Mouse (Mus musculus) ovary, adult 18-20 months (tissue): Measurements from ENCODE around the gene 1700061G19Rik.

ENCODE experiments used
- DNase-seq: peaks from one replicate; pipeline ENCODE4 v3.0.0; 2022; ENCODE audit warnings: low spot score, mixed read lengths

The 1700061G19Rik gene

GRCm38 (mm10) chr17:56874936-56875651 is at the start of gene 1700061G19Rik:
TSS of gene 1700061G19Rik (plus strand) at chr17:56875477.
- DNase-seq: no peak

- no peak for DNase-seq
Observed at GRCm38 (mm10) chr17:56826718-56827117, 48.6 kb upstream of the 1700061G19Rik start.

GRCm38 (mm10) chr17:56829171-56829570 is 46.1 kb upstream of the 1700061G19Rik start:
- no peak for DNase-seq

DNA sequence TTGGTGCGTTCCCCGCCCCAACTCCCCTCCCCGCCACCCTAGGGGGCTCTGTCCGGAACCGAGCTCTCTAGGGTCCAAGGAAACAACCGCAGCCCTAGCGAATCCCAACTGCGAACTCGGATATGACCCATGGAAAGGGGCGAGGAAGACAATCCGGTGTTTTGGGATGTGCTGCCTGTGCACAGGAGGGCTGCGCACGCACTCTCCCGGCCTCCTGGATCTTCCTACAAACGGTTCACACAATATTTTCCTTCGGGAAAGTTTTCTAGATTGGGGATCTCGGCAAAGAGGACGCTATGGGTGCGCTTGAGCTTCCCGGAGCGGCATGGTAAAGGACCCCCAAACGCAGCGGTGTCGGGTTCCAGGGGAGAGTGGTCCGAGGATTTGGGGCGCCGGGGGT is 45.5 kb upstream of the 1700061G19Rik start:
- DNase-seq: no peak

GRCm38 (mm10) chr17:56830411-56831110 is 44.7 kb upstream of the 1700061G19Rik start, which contains the start of gene Rfx2:
TSS of gene Rfx2 (minus strand) at chr17:56831013.
- no peak for DNase-seq

DNA sequence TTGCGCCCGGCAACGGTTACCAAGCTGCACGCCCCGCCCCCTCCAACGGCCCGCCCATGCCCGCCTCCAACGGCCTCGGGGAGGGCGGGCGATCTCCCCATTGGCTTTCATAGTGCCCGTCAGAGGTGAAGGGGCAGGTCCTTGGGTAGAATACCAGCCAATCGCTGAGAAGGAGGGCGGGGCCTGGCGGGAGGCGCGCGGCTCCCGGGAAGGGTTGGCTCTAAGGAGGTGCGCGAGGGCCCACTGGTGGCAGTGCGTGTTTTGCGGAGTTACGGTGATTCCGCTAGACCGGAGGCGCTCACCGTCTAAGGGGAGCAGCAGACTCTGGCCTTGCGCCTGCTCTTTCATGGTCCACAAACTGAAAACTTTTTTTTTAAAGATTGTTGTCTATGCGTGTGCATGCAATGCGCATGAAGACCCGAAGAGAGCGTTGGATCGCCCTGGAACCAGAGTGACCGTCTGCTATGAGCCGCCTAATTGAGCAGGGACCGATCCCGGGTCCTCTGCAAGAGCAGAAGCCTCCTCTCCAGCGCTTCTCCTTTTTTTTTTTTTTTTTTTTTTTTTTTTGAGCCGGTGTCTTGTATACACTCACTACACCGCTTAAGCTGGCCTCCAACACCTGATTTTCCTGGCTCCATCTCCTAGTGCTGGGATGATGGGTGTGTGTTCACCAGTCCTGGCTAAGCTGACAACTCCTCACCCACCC is 44.0 kb upstream of the 1700061G19Rik start:
- DNase-seq: peak; percentile 97

- no peak for DNase-seq
Observed at GRCm38 (mm10) chr17:56832918-56833317, 42.4 kb upstream of the 1700061G19Rik start.

- no peak for DNase-seq
Observed at GRCm38 (mm10) chr17:56833381-56833780, 41.9 kb upstream of the 1700061G19Rik start.

DNA sequence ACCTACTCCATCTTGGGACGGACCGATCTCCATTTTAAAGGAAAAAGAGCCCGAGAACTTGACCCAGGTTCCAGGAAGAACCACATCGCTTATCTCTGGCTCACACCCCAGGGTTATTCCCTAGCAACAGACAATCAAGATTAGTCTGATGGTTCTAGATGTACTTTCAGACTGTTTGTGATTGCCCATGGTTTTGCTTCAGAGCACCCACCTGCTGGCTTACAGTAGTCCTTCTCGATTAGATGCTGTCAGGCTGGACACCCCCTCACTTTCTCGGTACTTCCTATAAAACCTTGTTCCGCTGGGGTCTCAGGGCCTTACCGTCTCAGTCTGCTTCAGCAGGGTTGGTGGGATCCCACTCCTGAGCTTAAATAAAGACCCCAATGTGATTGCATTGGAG is 38.9 kb upstream of the 1700061G19Rik start:
- no peak for DNase-seq

GRCm38 (mm10) chr17:56840524-56840923 is 34.8 kb upstream of the 1700061G19Rik start:
- DNase-seq: no peak

- DNase-seq: no peak
Observed at GRCm38 (mm10) chr17:56842173-56842572, 33.1 kb upstream of the 1700061G19Rik start.

GRCm38 (mm10) chr17:56843678-56844077 is 31.6 kb upstream of the 1700061G19Rik start:
- DNase-seq: no peak

- no peak for DNase-seq
Observed at GRCm38 (mm10) chr17:56848785-56849184, 26.5 kb upstream of the 1700061G19Rik start.

DNA sequence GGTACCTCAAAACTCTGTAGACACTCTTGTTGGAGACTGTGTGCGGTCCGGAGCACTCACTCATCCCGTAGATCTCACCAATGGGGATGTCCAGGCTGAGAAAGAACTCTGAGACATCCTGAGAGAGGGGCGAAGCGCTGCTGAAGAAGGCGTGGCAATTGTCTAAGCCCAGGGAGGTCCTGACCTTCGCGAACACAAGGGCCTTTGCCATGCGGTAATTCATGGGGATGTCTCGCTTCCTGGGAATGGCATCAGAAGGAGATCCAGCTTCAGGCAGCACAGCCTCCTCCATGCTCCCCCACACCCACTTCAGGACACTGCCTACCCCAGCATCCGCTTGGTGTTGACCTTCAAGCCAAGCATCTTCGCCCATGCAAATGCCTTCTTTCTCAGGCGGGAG is 25.6 kb upstream of the 1700061G19Rik start:
- DNase-seq: no peak

GRCm38 (mm10) chr17:56851167-56851566 is 24.1 kb upstream of the 1700061G19Rik start:
- no peak for DNase-seq

- no peak for DNase-seq
Observed at GRCm38 (mm10) chr17:56855421-56855820, 19.9 kb upstream of the 1700061G19Rik start.

GRCm38 (mm10) chr17:56858216-56858615 is 17.1 kb upstream of the 1700061G19Rik start:
- no peak for DNase-seq

DNA sequence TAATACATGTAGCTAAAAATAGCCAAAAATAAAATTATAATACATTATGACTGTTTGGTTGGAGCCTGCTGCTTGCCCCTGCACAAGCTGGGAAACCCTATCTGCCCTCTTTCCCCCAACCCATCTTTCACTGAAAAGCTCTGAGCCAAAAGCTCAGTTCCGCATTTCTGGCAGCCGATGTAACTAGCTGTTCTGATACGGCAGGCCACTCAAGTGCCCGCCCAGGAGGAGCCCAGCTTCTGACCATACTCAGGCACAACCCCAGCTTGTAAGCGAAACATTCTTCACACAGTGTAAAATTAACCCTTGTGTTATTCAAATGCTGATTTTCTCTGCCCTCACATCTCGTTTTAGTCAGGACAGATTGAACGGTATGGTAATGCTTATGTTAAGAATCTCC is 16.4 kb upstream of the 1700061G19Rik start:
- DNase-seq: no peak

DNA sequence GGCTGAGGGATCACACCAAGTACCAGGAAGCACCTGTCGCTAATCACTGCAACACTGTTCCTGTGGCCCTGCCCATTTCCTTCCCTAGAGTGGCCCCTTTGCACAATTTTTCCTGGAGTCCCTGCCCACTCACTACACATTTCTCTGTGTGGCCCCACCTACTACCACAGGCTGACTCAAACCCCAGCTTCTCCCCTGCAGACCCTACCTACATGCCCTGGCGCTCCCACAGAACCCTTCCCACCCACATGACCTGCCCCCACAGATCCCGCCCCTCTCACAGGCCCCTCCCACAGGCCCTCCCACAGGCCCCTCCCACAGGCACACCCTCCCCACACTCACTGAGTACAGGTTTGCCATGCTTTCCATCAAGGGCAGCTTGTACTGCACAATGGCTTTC is 14.1 kb upstream of the 1700061G19Rik start:
- DNase-seq: no peak

DNA sequence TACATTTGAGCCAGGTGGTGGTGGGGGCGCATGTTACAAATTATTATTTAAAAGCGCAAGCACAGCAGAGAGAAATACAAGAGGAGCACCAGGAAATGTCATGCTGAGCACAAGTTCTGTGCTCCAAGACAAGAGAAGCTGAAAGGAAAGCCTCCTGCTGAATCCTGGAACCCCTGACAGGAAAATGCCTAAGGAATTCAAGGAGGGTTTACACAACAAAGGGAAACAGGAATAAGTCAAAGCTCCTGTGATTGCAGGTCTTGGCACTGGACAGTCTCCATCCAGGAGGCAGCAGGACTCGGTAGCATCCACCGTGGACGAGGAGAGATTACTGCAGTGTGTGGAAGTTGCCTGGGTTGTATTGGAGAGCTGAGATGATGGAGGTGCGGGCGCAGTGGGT is 9.2 kb upstream of the 1700061G19Rik start:
- no peak for DNase-seq

GRCm38 (mm10) chr17:56869481-56869977 is 5.7 kb upstream of the 1700061G19Rik start:
- no peak for DNase-seq

DNA sequence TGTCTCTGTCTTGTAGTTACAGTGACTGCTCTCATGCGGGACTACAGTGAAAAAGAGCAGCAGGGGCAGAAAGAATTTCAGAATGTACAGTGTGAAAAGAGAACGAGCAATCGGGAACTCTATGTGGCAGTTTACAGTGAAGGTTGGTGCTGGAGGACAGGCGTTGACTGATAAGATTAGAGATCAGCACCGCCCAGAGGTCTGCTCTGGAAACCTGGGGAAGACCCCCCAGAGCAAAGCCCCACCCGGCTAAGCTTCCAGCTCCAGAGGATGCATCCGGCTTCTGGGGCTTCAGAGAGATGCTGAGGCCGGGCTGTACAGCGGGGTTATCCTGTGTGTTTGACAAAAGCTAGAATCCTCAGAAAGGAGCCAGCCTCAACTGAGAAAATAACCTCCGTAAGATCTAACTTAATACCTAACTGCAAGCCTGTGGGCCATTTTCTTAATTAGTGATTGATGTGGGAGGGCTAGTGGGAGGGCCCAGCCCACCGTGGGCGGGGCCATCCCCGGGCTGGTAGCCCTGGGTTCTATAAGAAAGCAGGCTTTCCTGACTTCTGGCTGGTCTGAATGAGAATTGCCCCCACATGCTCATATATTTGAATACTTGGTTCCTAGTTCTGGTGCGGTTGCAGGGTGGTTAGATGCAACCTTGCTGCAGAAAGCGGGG is 4.9 kb upstream of the 1700061G19Rik start:
- no peak for DNase-seq
